Mouse (Mus musculus): ENCODE measurements around the gene Dpy30.

The Dpy30 gene

DNA sequence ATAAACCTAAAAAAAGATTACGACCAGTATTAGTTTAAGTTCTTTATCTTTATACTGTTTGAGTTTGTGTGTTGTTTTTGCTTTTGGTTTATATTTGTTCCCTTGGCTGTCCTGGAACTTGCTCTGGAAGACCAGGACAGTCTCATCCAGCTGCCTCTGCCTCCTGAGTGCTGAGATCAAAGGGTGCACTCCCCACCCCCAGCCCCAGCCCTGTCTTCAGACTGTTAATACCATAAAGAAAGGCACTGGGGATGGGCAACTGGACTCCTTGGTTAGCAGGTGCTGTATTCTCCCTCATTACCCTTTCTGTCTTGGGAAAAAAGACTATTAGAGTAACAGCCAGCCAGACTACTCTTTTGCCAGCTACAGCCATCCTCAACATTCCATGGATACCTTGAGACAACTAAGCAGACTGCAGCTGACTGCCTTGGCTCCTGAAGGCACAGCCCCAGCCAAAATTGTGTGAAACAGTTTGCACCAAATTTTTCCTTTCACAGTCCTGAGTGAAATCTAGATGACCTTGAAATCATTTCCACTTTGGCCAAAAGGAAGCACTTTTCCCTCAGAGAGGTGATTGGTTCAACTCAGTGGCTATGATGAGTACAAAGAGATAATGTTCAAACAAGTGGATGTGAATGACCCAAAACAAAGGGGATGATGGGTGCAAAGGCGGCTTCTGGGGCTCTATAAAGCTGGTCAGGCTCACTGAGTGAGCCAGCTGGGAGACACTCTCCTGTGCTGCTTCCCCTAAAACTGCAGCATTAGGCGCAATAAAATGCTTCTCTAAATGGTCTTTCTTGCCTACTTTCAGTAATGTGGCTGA lies 59.2 kb downstream of the Dpy30 start:
- DNase-seq (ENCODE audit: low spot score in 2 of 2): no peak

DNA sequence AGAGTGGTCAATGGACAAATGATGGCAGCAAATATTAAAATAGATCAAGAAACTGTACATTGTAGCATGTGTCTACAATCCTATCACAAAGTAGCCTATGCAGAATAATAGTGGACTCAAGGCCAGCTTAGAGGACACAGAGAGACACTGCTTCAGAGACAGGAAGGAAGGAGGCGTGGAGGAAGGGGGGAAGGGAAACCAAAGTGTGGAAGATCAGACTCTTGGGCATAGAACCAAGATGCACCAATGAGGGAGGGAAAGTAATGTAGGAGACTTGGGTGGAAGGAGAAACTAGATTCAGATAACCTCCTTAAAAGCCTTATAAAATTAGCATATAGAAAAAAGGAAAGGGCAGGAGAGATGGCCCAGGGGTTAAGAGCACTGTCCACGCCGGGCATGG lies 61.3 kb downstream of the Dpy30 start:
- no peak for DNase-seq (ENCODE audit: low spot score in 2 of 2)

Measured in frontal cortex, postnatal 14 days (tissue).